Mouse (Mus musculus) G1E (cell line): ENCODE results near the gene Plxna1.

Experiments used
- CTCF ChIP-seq: IDR thresholded peaks from 2 replicates; pipeline ENCODE4 v1.5.1; 2012; ENCODE audit warnings: low read depth, low read length, inconsistent platforms, mixed read lengths
- POLR2AphosphoS5 ChIP-seq: IDR thresholded peaks from 2 replicates; pipeline ENCODE4 v1.6.1; 2012; ENCODE audit warnings: low read depth, low read length, inconsistent platforms; ENCODE audit not compliant: insufficient replicate concordance

DNA sequence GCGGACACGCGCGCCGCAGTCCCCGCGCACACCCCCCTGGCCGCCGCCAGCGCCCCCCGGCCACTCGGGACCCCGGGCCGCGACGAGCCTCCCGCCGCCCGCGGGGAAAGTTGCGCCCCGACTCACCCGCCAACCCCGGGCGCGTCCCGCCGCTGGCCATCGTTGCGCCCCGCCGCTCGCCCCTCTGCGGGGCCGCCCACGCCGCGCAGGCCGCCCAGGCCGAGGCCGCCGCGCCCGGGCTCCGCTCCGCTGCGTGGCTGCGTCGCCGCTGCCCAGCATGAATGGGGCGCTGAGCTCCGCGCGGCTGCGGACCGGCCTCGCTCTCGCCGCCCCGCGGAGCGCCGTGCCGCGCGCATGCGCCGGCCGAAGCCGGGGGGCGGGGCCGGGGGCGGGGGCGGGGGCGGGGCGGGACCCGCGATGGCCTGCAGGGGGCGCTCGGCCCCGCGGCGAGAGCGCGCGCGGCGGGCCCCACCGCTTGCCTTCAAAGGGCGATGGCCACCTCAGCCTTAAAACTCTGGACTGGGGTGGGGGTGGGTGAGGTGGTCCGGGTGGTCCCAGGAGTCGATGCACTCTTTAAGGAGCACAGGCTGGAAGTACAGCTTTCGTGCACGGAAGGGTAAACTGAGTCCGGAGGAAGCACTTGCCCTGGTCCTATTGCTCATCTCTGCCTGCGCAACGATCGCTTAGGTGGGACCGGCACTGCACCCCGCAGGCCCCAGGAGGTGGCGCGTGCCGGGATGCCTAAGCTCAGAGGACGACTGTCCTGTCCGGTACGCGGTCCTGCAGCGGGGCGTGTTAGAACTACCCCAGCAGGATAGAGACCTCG, at the start of gene Plxna1:
- TF ChIP-seq CTCF (peak; percentile 25; the same call in 1 of the 2 replicates), POLR2AphosphoS5 (no peak)
